Comparison of ENCODE assay signal across 12 mouse cellular contexts in genomic region chr8:76346150-76346549, GRCm38 (mm10).
DNase-seq lines count a peak whose midpoint lies in the region; ATAC-seq and TF ChIP-seq lines count a peak whose summit lies in the region.
"Had no signal": no experiment of that assay in that cellular context is flagged by ENCODE, and none has a peak within 500 bp of the region (broad histone marks: within the 10 kb centered on the region; RNA-seq: fewer than 3 reads in every experiment).

No protein-coding gene starts in this region.

- no peak overlapping the region for H3K4me2 ChIP-seq in heart, postnatal 0 days (ENCODE audit: low read depth, low read length)
- H3K4me2 ChIP-seq: hindbrain, embryonic 12.5 days; liver, embryonic 13.5 days; midbrain, embryonic 15.5 days; neural tube, embryonic 12.5 days had no signal

- H3K27me3 ChIP-seq in heart, postnatal 0 days (ENCODE audit: control insufficient read depth, insufficient read depth, low read length): no peaks in the 10 kb centered on the region
- H3K27me3 ChIP-seq in heart, embryonic 10.5 days (ENCODE audit: insufficient read depth, poor library complexity, severe bottlenecking): no peaks in the 10 kb centered on the region
- H3K27me3 ChIP-seq: hindbrain, embryonic 12.5 days; liver, embryonic 13.5 days; midbrain, embryonic 15.5 days; neural tube, embryonic 12.5 days had no signal

- ATAC-seq in heart, postnatal 0 days (ENCODE audit: insufficient read depth, low read depth): no peak
- ATAC-seq: midbrain, embryonic 15.5 days had no signal

- 63% methylated on average over 4 of the region's 4 CpGs for WGBS in heart, postnatal 0 days
- WGBS in heart, embryonic 10.5 days: 72% methylated on average over 4 of the region's 4 CpGs
- 56% methylated on average over 4 of the region's 4 CpGs for WGBS in lung, adult 2 months

- no peaks in the 10 kb centered on the region for H3K9me3 ChIP-seq in heart, postnatal 0 days (replicated peaks; ENCODE audit: control insufficient read depth, low read length)
- no peaks in the 10 kb centered on the region for H3K9me3 ChIP-seq in heart, embryonic 10.5 days
- H3K9me3 ChIP-seq: hindbrain, embryonic 12.5 days; liver, embryonic 13.5 days; midbrain, embryonic 15.5 days; neural tube, embryonic 12.5 days had no signal

- no peak for TF ChIP-seq CTCF in heart, postnatal 0 days (IDR thresholded peaks at IDR 0.05; ENCODE audit: low read depth)
- TF ChIP-seq CTCF in lung, adult 2 months (IDR thresholded peaks at IDR 0.05; ENCODE audit: insufficient read depth, low read length): no peak

- H3K4me1 ChIP-seq in heart, postnatal 0 days (ENCODE audit: control insufficient read depth, insufficient read depth): no peaks in the 10 kb centered on the region
- H3K4me1 ChIP-seq in heart, embryonic 10.5 days: no peaks in the 10 kb centered on the region
- no peaks in the 10 kb centered on the region for H3K4me1 ChIP-seq in lung, adult 2 months (ENCODE audit: control insufficient read depth, insufficient read depth, low read length)
- H3K4me1 ChIP-seq: hindbrain, embryonic 12.5 days; liver, embryonic 13.5 days; midbrain, embryonic 15.5 days; neural tube, embryonic 12.5 days had no signal

- TF ChIP-seq EP300 in heart, postnatal 0 days (IDR thresholded peaks at IDR 0.05; ENCODE audit: low read depth): no peak

- no peak overlapping the region for H3K27ac ChIP-seq in heart, postnatal 0 days (ENCODE audit: low read depth)
- no peak overlapping the region for H3K27ac ChIP-seq in heart, embryonic 10.5 days
- H3K27ac ChIP-seq: hindbrain, embryonic 12.5 days; liver, embryonic 13.5 days; midbrain, embryonic 15.5 days; neural tube, embryonic 12.5 days had no signal

- peak; percentile 14 for DNase-seq in heart, postnatal 0 days (ENCODE audit: low spot score)
- no peak for DNase-seq in heart, embryonic 10.5 days (ENCODE audit: low spot score)
- DNase-seq in lung, postnatal 36 days: peak; percentile 1
- no peak for DNase-seq in lung, adult 2 months
- peak; percentile 54 to 82 for DNase-seq in layer of hippocampus, adult 18-20 months (ENCODE audit: low spot score in 2 of 2)
- DNase-seq in frontal cortex, adult 2 months (ENCODE audit: extremely low spot score in 1 of 2, low spot score in 1 of 2): no peak
- DNase-seq in c-Kit-positive CD71-positive TER-119-positive erythroid progenitor cells, embryonic 14.5 days (ENCODE audit: low spot score): no peak
- DNase-seq: liver, embryonic 13.5 days had no signal

- no peak overlapping the region for H3K9ac ChIP-seq in heart, postnatal 0 days (replicated peaks; ENCODE audit: low read depth, low read length)
- H3K9ac ChIP-seq: hindbrain, embryonic 12.5 days; liver, embryonic 13.5 days; midbrain, embryonic 15.5 days; neural tube, embryonic 12.5 days had no signal

- H3K4me3 ChIP-seq in heart, postnatal 0 days (ENCODE audit: low read depth, low read length): no peak overlapping the region
- no peak overlapping the region for H3K4me3 ChIP-seq in heart, embryonic 10.5 days
- H3K4me3 ChIP-seq in lung, adult 2 months (replicated peaks; ENCODE audit: extremely low read depth, low read depth, low read length): no peak overlapping the region
- H3K4me3 ChIP-seq: erythroblast, embryonic 14.5 days; hindbrain, embryonic 12.5 days; liver, embryonic 13.5 days; midbrain, embryonic 15.5 days; neural tube, embryonic 12.5 days had no signal

- no peak for TF ChIP-seq POLR2A in lung, adult 2 months (IDR thresholded peaks at IDR 0.05; ENCODE audit: borderline replicate concordance, extremely low read depth, low read depth, low read length)

- no peaks in the 10 kb centered on the region for H3K36me3 ChIP-seq in heart, postnatal 0 days (replicated peaks; ENCODE audit: control insufficient read depth, insufficient read depth, low read length)
- H3K36me3 ChIP-seq in heart, embryonic 10.5 days: no peaks in the 10 kb centered on the region
- H3K36me3 ChIP-seq: hindbrain, embryonic 12.5 days; liver, embryonic 13.5 days; midbrain, embryonic 15.5 days; neural tube, embryonic 12.5 days had no signal

Comparison
In these comparisons a context has a peak if more than half of its experiments do, and no peak if none do; other contexts are left out.
1. DNase-seq: peak in heart, postnatal 0 days (single experiment), lung, postnatal 36 days (single experiment) and layer of hippocampus, adult 18-20 months (2 of 2); none in heart, embryonic 10.5 days (single experiment), lung, adult 2 months (single experiment), frontal cortex, adult 2 months (0 of 2) and c-Kit-positive CD71-positive TER-119-positive erythroid progenitor cells, embryonic 14.5 days (single experiment).